Mouse (Mus musculus): Measurements from ENCODE around the gene Setdb1.

- TF ChIP-seq POLR2A (IDR thresholded peaks at IDR 0.05; ENCODE audit: insufficient read depth, low read depth, low read length): no peak
- TF ChIP-seq CTCF (IDR thresholded peaks at IDR 0.05; ENCODE audit: insufficient read depth, low read depth, low read length): no peak
Observed at GRCm38 (mm10) chr3:95314075-95314474, 42.9 kb downstream of the Setdb1 start.

Measured in olfactory bulb, adult 2 months (tissue).